Mouse (Mus musculus): ENCODE data around the gene Skap1. TPM values are rescaled to one million over a fixed set of nuclear protein-coding genes. Genes with fewer than 3 reads are reported as not detected.

Gene Skap1
- polyA plus RNA-seq (2015; fragmentation: Nextera tagmentation; extraction: Ambion mirVana) = 0.35 and 0.45 TPM in 2 replicates

- WGBS (ENCODE audit: insufficient replicate concordance) = 7% methylated on average over 37 of the region's 42 CpGs
- Histone ChIP-seq H3K4me2 (ENCODE audit: low read depth, low read length) (peak within 1 kb of the TSS; percentile 54), H3K4me1 (ENCODE audit: insufficient read depth) (no peaks in the 10 kb centered on the region), H3K36me3 (replicated peaks; ENCODE audit: insufficient read depth, low read length) (no peaks in the 10 kb centered on the region), H3K9ac (replicated peaks) (no peak within 1 kb of the TSS), H3K27me3 (ENCODE audit: insufficient read depth, low read length) (peaks cover 50% of the 10 kb centered on the region), H3K27ac (ENCODE audit: low read depth) (no peak within 1 kb of the TSS), H3K9me3 (ENCODE audit: low read length) (no peaks in the 10 kb centered on the region), H3K4me3 (ENCODE audit: low read depth, low read length) (0 out of 2 replicates have a peak within 1 kb of the TSS, but pooled peaks have one; percentile 26)
- no peak for TF ChIP-seq CTCF (IDR thresholded peaks at IDR 0.05; ENCODE audit: low read depth)
- no peak for TF ChIP-seq EP300 (IDR thresholded peaks at IDR 0.05; ENCODE audit: low read depth)
- ATAC-seq (no peak), DNase-seq (no peak)
Measured at GRCm38 (mm10) chr11:96463986-96464715, at the start of gene Skap1. Gene Skap1, plus strand, starts transcription at chr11:96464593.

GRCm38 (mm10) chr11:96421074-96421473, 43.3 kb upstream of the Skap1 start:
- 52% methylated on average over 5 of the region's 5 CpGs for WGBS (ENCODE audit: insufficient replicate concordance)
- no peak for TF ChIP-seq EP300 (IDR thresholded peaks at IDR 0.05; ENCODE audit: low read depth)
- TF ChIP-seq CTCF (IDR thresholded peaks at IDR 0.05; ENCODE audit: low read depth) = no peak
- ATAC-seq (no peak), DNase-seq (no peak)
- H3K9ac ChIP-seq (replicated peaks) = no peak overlapping the region
- no peaks in the 10 kb centered on the region for H3K27me3 ChIP-seq (ENCODE audit: insufficient read depth, low read length)
- no peaks in the 10 kb centered on the region for H3K9me3 ChIP-seq (ENCODE audit: low read length)
- no peaks in the 10 kb centered on the region for H3K36me3 ChIP-seq (replicated peaks; ENCODE audit: insufficient read depth, low read length)
- no peak overlapping the region for H3K27ac ChIP-seq (ENCODE audit: low read depth)
- H3K4me2 ChIP-seq (ENCODE audit: low read depth, low read length) = no peak overlapping the region
- no peaks in the 10 kb centered on the region for H3K4me1 ChIP-seq (ENCODE audit: insufficient read depth)
- H3K4me3 ChIP-seq (ENCODE audit: low read depth, low read length) = no peak overlapping the region

GRCm38 (mm10) chr11:96421517-96422265, 42.7 kb upstream of the Skap1 start:
- ATAC-seq (no peak), DNase-seq (no peak)
- H3K36me3 ChIP-seq (replicated peaks; ENCODE audit: insufficient read depth, low read length) = no peaks in the 10 kb centered on the region
- H3K27ac ChIP-seq (ENCODE audit: low read depth) = no peak overlapping the region
- no peaks in the 10 kb centered on the region for H3K9me3 ChIP-seq (ENCODE audit: low read length)
- H3K4me3 ChIP-seq (ENCODE audit: low read depth, low read length) = no peak overlapping the region
- no peaks in the 10 kb centered on the region for H3K27me3 ChIP-seq (ENCODE audit: insufficient read depth, low read length)
- WGBS (ENCODE audit: insufficient replicate concordance) = 53% methylated on average over 11 of the region's 11 CpGs
- no peak overlapping the region for H3K4me2 ChIP-seq (ENCODE audit: low read depth, low read length)
- TF ChIP-seq EP300 (IDR thresholded peaks at IDR 0.05; ENCODE audit: low read depth) = no peak
- TF ChIP-seq CTCF (IDR thresholded peaks at IDR 0.05; ENCODE audit: low read depth) = no peak
- no peak overlapping the region for H3K9ac ChIP-seq (replicated peaks)
- no peaks in the 10 kb centered on the region for H3K4me1 ChIP-seq (ENCODE audit: insufficient read depth)

GRCm38 (mm10) chr11:96425193-96425592, 39.2 kb upstream of the Skap1 start:
- no peaks in the 10 kb centered on the region for H3K9me3 ChIP-seq (ENCODE audit: low read length)
- 85% methylated on average over 6 of the region's 6 CpGs for WGBS (ENCODE audit: insufficient replicate concordance)
- H3K4me2 ChIP-seq (ENCODE audit: low read depth, low read length) = no peak overlapping the region
- no peak overlapping the region for H3K4me3 ChIP-seq (ENCODE audit: low read depth, low read length)
- no peaks in the 10 kb centered on the region for H3K27me3 ChIP-seq (ENCODE audit: insufficient read depth, low read length)
- no peak for ATAC-seq
- TF ChIP-seq EP300 (IDR thresholded peaks at IDR 0.05; ENCODE audit: low read depth) = no peak
- TF ChIP-seq CTCF (IDR thresholded peaks at IDR 0.05; ENCODE audit: low read depth) = 0 out of 2 replicates have a peak, but pooled peaks have one; percentile 5
- peaks cover 11% of the 10 kb centered on the region; the same call in 1 of the 2 replicates for H3K4me1 ChIP-seq (ENCODE audit: insufficient read depth)
- H3K27ac ChIP-seq (ENCODE audit: low read depth) = no peak overlapping the region
- H3K36me3 ChIP-seq (replicated peaks; ENCODE audit: insufficient read depth, low read length) = no peaks in the 10 kb centered on the region
- no peak overlapping the region for H3K9ac ChIP-seq (replicated peaks)
- DNase-seq = no peak

- TF ChIP-seq CTCF (IDR thresholded peaks at IDR 0.05; ENCODE audit: low read depth) (no peak), EP300 (IDR thresholded peaks at IDR 0.05; ENCODE audit: low read depth) (no peak)
- Histone ChIP-seq H3K36me3 (replicated peaks; ENCODE audit: insufficient read depth, low read length) (no peaks in the 10 kb centered on the region), H3K4me1 (ENCODE audit: insufficient read depth) (peaks cover 11% of the 10 kb centered on the region; the same call in 1 of the 2 replicates), H3K9ac (replicated peaks) (no peak overlapping the region), H3K27ac (ENCODE audit: low read depth) (no peak overlapping the region), H3K27me3 (ENCODE audit: insufficient read depth, low read length) (no peaks in the 10 kb centered on the region), H3K9me3 (ENCODE audit: low read length) (no peaks in the 10 kb centered on the region), H3K4me3 (ENCODE audit: low read depth, low read length) (no peak overlapping the region), H3K4me2 (ENCODE audit: low read depth, low read length) (no peak overlapping the region)
- no peak for ATAC-seq
- DNase-seq = no peak
- WGBS (ENCODE audit: insufficient replicate concordance) = 52% methylated on average over 6 of the region's 6 CpGs
Measured at GRCm38 (mm10) chr11:96426191-96426590, 38.2 kb upstream of the Skap1 start.

- H3K27ac ChIP-seq (ENCODE audit: low read depth) = no peak overlapping the region
- TF ChIP-seq CTCF (IDR thresholded peaks at IDR 0.05; ENCODE audit: low read depth) = no peak
- TF ChIP-seq EP300 (IDR thresholded peaks at IDR 0.05; ENCODE audit: low read depth) = no peak
- no peak for DNase-seq
- H3K9me3 ChIP-seq (ENCODE audit: low read length) = no peaks in the 10 kb centered on the region
- H3K9ac ChIP-seq (replicated peaks) = no peak overlapping the region
- no peaks in the 10 kb centered on the region for H3K27me3 ChIP-seq (ENCODE audit: insufficient read depth, low read length)
- no peak for ATAC-seq
- H3K4me3 ChIP-seq (ENCODE audit: low read depth, low read length) = no peak overlapping the region
- 54% methylated on average over 2 of the region's 2 CpGs for WGBS (ENCODE audit: insufficient replicate concordance)
- no peaks in the 10 kb centered on the region for H3K36me3 ChIP-seq (replicated peaks; ENCODE audit: insufficient read depth, low read length)
- H3K4me2 ChIP-seq (ENCODE audit: low read depth, low read length) = no peak overlapping the region
- H3K4me1 ChIP-seq (ENCODE audit: insufficient read depth) = peaks cover 11% of the 10 kb centered on the region; the same call in 1 of the 2 replicates
Measured at GRCm38 (mm10) chr11:96426805-96427204, 37.6 kb upstream of the Skap1 start.

All from liver, postnatal 0 days (tissue).